Mouse (Mus musculus) erythroblast, embryonic 14.5 days (primary cell): ENCODE results near the gene Khk. TPM values are rescaled to one million over a fixed set of nuclear protein-coding genes. Genes with fewer than 3 reads are reported as not detected.
A peak's percentile ranks its signal among the peaks of the same experiment; 100 is the strongest.

ENCODE experiments used
- H3K27me3 ChIP-seq: 2 replicates; pipeline ENCODE4 v1.6.1; 2012; ENCODE audit warnings: inconsistent platforms; ENCODE audit not compliant: control insufficient read depth
- H3K36me3 ChIP-seq: 2 replicates; pipeline ENCODE4 v1.6.1; 2012; ENCODE audit warnings: mild to moderate bottlenecking, inconsistent platforms; ENCODE audit not compliant: control insufficient read depth
- H3K4me1 ChIP-seq: 2 replicates; pipeline ENCODE4 v1.6.1; 2012; ENCODE audit warnings: inconsistent platforms; ENCODE audit not compliant: control insufficient read depth
- H3K4me3 ChIP-seq: replicated peaks from 2 replicates; pipeline ENCODE3; 2012; ENCODE audit warnings: moderate library complexity, mild to moderate bottlenecking, inconsistent platforms
- H3K9me3 ChIP-seq: 2 replicates; pipeline ENCODE4 v1.6.1; 2012; ENCODE audit warnings: low read length, inconsistent platforms, mixed read lengths; ENCODE audit not compliant: control insufficient read depth
- GATA1 ChIP-seq: IDR thresholded peaks from 2 replicates; pipeline ENCODE4 v1.6.1; 2012; ENCODE audit warnings: low read length, inconsistent platforms, mixed read lengths
- TAL1 ChIP-seq: IDR thresholded peaks from 3 replicates; pipeline ENCODE4 v1.6.1; 2012; ENCODE audit warnings: low read length, inconsistent platforms, mixed read lengths
- polyA plus RNA-seq: library from polyadenylated mRNA; stranded (reverse); fragments of >175 nt; gene quantifications from 2 replicates; pipeline ENCODE4 v1.2.3, GENCODE M21; 2012

Gene Khk
- polyA plus RNA-seq, 1 experiment: 1.8 TPM

DNA sequence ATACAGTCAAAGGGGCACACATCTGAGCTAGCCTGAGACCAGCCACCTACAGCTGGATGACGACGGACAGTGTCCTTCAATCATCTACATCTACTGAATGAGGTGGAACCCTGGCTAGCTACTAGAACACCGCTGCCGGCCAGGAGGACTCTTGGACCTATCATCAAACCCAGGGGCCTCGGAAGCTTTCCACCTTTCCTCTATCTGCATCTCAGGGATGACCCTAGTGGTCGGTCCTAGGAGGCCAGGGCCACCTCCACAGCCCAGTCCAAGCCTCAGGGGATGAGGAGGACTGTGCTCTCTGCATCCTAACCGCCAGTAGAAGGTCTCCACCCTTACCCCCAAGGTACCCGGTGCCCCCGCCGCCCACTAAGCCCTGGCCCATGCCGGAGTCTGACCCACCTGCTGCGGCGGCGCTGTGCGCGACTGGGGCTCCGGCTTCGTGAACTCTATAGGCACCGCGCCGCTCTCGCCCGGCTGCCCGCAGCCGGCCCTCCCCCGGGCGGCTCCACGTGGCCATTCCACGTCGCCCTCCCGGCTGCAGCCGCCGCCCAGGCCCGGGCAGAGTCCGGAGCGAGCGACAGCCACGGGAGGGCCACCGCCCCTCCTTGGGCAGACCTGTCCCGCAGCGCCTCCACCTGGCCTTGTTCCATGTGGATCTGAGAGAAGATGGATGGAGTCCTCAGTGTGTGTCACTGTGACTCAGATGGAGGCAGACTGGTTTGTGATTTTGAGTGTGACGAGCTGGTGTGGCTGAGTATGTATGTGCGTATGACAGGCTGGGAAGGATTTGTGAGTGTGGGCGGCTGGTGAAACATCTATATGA is 23.9 kb downstream of the Khk start, which contains the start of gene Cgref1:
Gene Cgref1 (minus strand): TSS at position 636 of the 826 bp plus-strand sequence.
- peaks cover 39% of the 10 kb centered on the region for H3K27me3 ChIP-seq
- peaks cover 20% of the 10 kb centered on the region for H3K4me1 ChIP-seq
- peak within 1 kb of the TSS; percentile 38 for H3K4me3 ChIP-seq
- TF ChIP-seq GATA1 (no peak), TAL1 (no peak)
- no peaks in the 10 kb centered on the region for H3K9me3 ChIP-seq
- H3K36me3 ChIP-seq: no peaks in the 10 kb centered on the region

DNA sequence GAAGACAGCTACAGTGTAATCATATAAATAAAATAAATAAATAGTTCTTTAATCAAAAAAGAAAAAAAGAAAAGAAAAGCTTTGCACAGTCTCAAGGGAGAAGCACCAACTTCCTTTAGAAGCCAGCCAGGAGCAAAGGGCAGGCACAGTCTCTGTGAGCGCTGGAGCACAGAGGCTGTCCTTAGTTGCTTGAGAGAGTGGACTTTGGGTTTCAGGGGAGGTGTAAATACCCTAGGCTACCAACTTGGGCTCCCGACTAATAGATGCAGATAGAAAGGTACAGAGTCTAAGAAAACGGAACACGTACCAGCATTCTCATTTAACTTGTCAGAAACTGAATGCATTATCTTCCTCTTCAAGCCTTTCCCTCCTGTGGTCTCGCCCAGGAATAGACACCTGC is 27.4 kb downstream of the Khk start:
- Histone ChIP-seq H3K4me3 (no peak overlapping the region), H3K27me3 (peaks cover 39% of the 10 kb centered on the region), H3K36me3 (peaks cover 21% of the 10 kb centered on the region), H3K4me1 (peaks cover 29% of the 10 kb centered on the region), H3K9me3 (no peaks in the 10 kb centered on the region)
- TF ChIP-seq TAL1: no peak
- no peak for TF ChIP-seq GATA1

- peaks cover 29% of the 10 kb centered on the region for H3K4me1 ChIP-seq
- peak overlapping the region; percentile 82 for H3K4me3 ChIP-seq
- TF ChIP-seq GATA1 (no peak), TAL1 (no peak)
- peaks cover 32% of the 10 kb centered on the region for H3K36me3 ChIP-seq
- H3K27me3 ChIP-seq: peaks cover 33% of the 10 kb centered on the region
- no peaks in the 10 kb centered on the region for H3K9me3 ChIP-seq
Measured at GRCm38 (mm10) chr5:30949654-30950326, 28.6 kb downstream of the Khk start.

- peaks cover 39% of the 10 kb centered on the region for H3K36me3 ChIP-seq
- H3K4me1 ChIP-seq: peaks cover 24% of the 10 kb centered on the region
- TF ChIP-seq GATA1: no peak
- no peak for TF ChIP-seq TAL1
- no peaks in the 10 kb centered on the region for H3K9me3 ChIP-seq
- H3K4me3 ChIP-seq: peak overlapping the region; percentile 82
- H3K27me3 ChIP-seq: peaks cover 26% of the 10 kb centered on the region
Measured at GRCm38 (mm10) chr5:30950451-30950850, 29.2 kb downstream of the Khk start.

DNA sequence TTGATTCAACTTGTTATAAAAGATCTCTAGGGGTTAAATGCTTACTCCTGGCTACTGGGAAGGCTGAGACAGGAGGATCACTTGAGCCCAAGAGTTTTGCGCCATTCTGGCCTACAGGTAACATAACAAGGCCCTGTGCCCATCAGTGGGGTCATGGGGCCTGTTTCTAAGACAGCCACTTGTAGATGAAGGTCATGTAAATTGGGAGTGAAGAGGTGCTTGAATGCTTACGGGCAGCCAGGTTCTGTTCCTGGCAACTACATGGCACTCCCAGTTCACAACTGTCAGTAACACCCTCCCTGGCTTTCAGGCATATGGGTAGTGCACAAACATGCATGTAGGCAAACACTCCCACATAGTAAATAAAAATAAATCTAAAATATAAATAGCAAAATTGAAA is 29.7 kb downstream of the Khk start:
- TF ChIP-seq GATA1: no peak
- TF ChIP-seq TAL1: no peak
- peaks cover 23% of the 10 kb centered on the region for H3K4me1 ChIP-seq
- H3K27me3 ChIP-seq: peaks cover 21% of the 10 kb centered on the region
- H3K36me3 ChIP-seq: peaks cover 44% of the 10 kb centered on the region
- H3K4me3 ChIP-seq: peak overlapping the region; percentile 17
- H3K9me3 ChIP-seq: no peaks in the 10 kb centered on the region

- TF ChIP-seq TAL1 (no peak), GATA1 (no peak)
- Histone ChIP-seq H3K9me3 (no peaks in the 10 kb centered on the region), H3K36me3 (peaks cover 49% of the 10 kb centered on the region), H3K27me3 (peaks cover 16% of the 10 kb centered on the region), H3K4me3 (no peak overlapping the region), H3K4me1 (peaks cover 23% of the 10 kb centered on the region)
Measured at GRCm38 (mm10) chr5:30951706-30952105, 30.5 kb downstream of the Khk start.

GRCm38 (mm10) chr5:30952551-30952950 is 31.3 kb downstream of the Khk start:
- peaks cover 3% of the 10 kb centered on the region; the same call in 1 of the 2 replicates for H3K9me3 ChIP-seq
- H3K4me1 ChIP-seq: peaks cover 23% of the 10 kb centered on the region
- H3K36me3 ChIP-seq: peaks cover 54% of the 10 kb centered on the region
- H3K27me3 ChIP-seq: peaks cover 11% of the 10 kb centered on the region
- no peak for TF ChIP-seq GATA1
- TF ChIP-seq TAL1: no peak
- no peak overlapping the region for H3K4me3 ChIP-seq

DNA sequence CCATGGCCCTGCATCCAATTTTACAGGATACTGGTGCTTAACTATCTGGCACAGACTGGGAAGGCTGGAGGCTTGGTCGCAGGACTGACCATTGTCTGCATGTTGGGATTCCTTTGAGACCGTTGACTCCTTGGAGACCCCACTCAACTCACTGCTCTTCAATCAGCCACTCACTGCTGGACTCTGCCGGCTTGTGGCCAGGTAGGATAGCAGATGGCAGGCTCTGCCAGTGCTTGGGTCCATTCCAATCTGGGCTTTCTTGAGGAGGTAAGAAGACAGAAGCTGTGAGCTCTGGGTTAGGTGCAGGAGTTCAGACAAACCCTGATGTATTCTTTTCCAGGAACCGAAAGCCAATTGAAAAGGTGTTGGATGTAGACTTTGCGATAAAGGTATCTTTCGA is 32.8 kb downstream of the Khk start:
- peaks cover 6% of the 10 kb centered on the region; the same call in 1 of the 2 replicates for H3K9me3 ChIP-seq
- TF ChIP-seq GATA1 (no peak), TAL1 (no peak)
- H3K27me3 ChIP-seq: peaks cover 7% of the 10 kb centered on the region
- H3K4me3 ChIP-seq: no peak overlapping the region
- peaks cover 35% of the 10 kb centered on the region for H3K4me1 ChIP-seq
- peaks cover 69% of the 10 kb centered on the region for H3K36me3 ChIP-seq

- TF ChIP-seq TAL1 (no peak), GATA1 (no peak)
- Histone ChIP-seq H3K4me1 (peaks cover 35% of the 10 kb centered on the region), H3K4me3 (no peak overlapping the region), H3K27me3 (peaks cover 2% of the 10 kb centered on the region), H3K36me3 (peaks cover 71% of the 10 kb centered on the region), H3K9me3 (peaks cover 6% of the 10 kb centered on the region; the same call in 1 of the 2 replicates)
Measured at GRCm38 (mm10) chr5:30954556-30954955, 33.3 kb downstream of the Khk start.
